Mouse (Mus musculus) midbrain, embryonic 14.5 days (tissue): ENCODE results near the gene Creb3l4. TPM values are rescaled to one million over a fixed set of nuclear protein-coding genes. Genes with fewer than 3 reads are reported as not detected.
"Not testable (repeated sequence)": the region's sequence is repeated elsewhere in the genome, so short reads cannot be mapped to it uniquely, and the experiment has no call there.

Experiments used
- ATAC-seq: fragments of 200-750 bp; cut with Nextera tagmentation; 2 replicates; pipeline ENCODE4 v1.8.0; 2017; ENCODE audit warnings: moderate number of reproducible peaks, moderate library complexity; ENCODE audit not compliant: low FRiP score, low TSS enrichment
- DNase-seq: peaks from one replicate; pipeline ENCODE4 v3.0.0-alpha.2; 2015
- H3K27ac ChIP-seq: fragments of 300-500 bp; sonication (generic); replicated peaks from 2 replicates; pipeline ENCODE4 v1.5.1; 2014; ENCODE audit warnings: mild to moderate bottlenecking, low read depth, low read length, moderate library complexity
- H3K27me3 ChIP-seq: fragments of 300-500 bp; sonication (generic); 2 replicates; pipeline ENCODE4 v1.6.1; 2014; ENCODE audit warnings: low read length, control low read depth, mixed read lengths; ENCODE audit not compliant: control insufficient read depth, insufficient read depth
- H3K36me3 ChIP-seq: fragments of 300-500 bp; sonication (generic); 2 replicates; pipeline ENCODE4 v1.6.1; 2014; ENCODE audit warnings: low read length, control low read depth; ENCODE audit not compliant: control insufficient read depth, insufficient read depth
- H3K4me1 ChIP-seq: fragments of 300-500 bp; sonication (generic); 2 replicates; pipeline ENCODE4 v1.6.1; 2014; ENCODE audit warnings: mild to moderate bottlenecking, antibody characterized with exemption, low read length, control low read depth; ENCODE audit not compliant: control insufficient read depth, insufficient read depth
- H3K4me2 ChIP-seq: fragments of 300-500 bp; sonication (generic); 2 replicates; pipeline ENCODE4 v1.6.1; 2014; ENCODE audit warnings: mild to moderate bottlenecking, low read length, moderate library complexity
- H3K4me3 ChIP-seq: fragments of 300-500 bp; sonication (generic); replicated peaks from 2 replicates; pipeline ENCODE4 v1.5.1; 2014; ENCODE audit warnings: low read depth, low read length
- H3K9ac ChIP-seq: fragments of 300-500 bp; sonication (generic); replicated peaks from 2 replicates; pipeline ENCODE4 v1.6.1; 2014; ENCODE audit warnings: mild to moderate bottlenecking, low read length, moderate library complexity
- H3K9me3 ChIP-seq: fragments of 300-500 bp; sonication (generic); 2 replicates; pipeline ENCODE4 v1.6.1; 2016; ENCODE audit warnings: low read length, control low read depth, mixed read lengths; ENCODE audit not compliant: control insufficient read depth
- WGBS: fragments of 180-500 bp; shearing (Covaris S2); extraction: QIAGEN DNeasy Blood & Tissue Kit; methylation state at CpG from one replicate; pipeline ENCODE4 v1.1.7; 2014; 5-methylcytosine and 5-hydroxymethylcytosine counted together
- polyA plus RNA-seq: library from polyadenylated mRNA; unstranded; fragments of >200 nt; fragmentation: Nextera tagmentation; extraction: Ambion mirVana; gene quantifications from 2 replicates; pipeline ENCODE4 v1.2.1, GENCODE M21; 2014

The Creb3l4 gene
- polyA plus RNA-seq, 1 experiment from 2014 or later: 2.1 TPM

DNA sequence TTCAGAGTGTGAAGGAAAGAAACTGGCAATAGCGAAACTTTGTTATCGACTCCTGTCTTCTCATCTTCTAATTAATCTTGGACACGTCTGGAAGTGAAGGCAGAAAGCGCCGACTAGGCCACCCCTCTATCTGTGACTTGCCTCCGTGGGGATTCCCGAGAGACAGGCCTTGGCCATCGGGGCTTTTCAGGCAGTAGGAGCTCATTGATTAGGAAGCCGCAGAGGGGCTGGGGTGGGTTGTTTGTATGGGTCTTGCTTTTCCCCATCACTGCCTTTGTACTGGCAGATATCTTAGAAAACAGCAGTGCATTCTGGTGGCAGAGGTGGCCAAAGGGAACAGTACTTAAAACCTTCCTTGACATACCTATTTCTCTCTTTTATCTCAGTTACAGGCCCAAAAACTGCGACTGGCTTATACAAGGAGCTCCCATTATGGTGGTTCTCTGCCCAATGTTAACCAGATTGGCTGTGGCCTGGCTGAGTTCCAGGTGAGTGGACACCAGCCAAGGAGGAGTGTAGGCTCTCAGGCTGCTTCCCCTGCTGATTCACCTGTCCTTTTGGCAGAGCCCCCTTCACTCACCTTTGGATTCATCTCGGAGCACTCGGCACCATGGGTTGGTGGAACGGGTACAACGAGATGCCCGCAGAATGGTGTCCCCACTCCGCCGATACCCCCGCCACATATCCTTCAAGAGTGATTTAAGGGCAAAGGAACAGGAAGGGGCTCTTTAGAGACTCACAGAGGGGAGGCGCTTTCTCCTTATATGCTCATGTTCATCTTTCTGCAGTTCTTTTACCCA is 13.6 kb upstream of the Creb3l4 start:
- no peak overlapping the region for H3K27ac ChIP-seq
- WGBS: 93% methylated on average over 19 of the region's 19 CpGs
- DNase-seq: no peak
- H3K9me3 ChIP-seq: no peaks in the 10 kb centered on the region
- H3K4me1 ChIP-seq: peaks cover 8% of the 10 kb centered on the region
- H3K9ac ChIP-seq: no peak overlapping the region
- no peak overlapping the region for H3K4me2 ChIP-seq
- no peak for ATAC-seq
- H3K36me3 ChIP-seq: peaks cover 52% of the 10 kb centered on the region
- no peak overlapping the region for H3K4me3 ChIP-seq
- no peaks in the 10 kb centered on the region for H3K27me3 ChIP-seq

DNA sequence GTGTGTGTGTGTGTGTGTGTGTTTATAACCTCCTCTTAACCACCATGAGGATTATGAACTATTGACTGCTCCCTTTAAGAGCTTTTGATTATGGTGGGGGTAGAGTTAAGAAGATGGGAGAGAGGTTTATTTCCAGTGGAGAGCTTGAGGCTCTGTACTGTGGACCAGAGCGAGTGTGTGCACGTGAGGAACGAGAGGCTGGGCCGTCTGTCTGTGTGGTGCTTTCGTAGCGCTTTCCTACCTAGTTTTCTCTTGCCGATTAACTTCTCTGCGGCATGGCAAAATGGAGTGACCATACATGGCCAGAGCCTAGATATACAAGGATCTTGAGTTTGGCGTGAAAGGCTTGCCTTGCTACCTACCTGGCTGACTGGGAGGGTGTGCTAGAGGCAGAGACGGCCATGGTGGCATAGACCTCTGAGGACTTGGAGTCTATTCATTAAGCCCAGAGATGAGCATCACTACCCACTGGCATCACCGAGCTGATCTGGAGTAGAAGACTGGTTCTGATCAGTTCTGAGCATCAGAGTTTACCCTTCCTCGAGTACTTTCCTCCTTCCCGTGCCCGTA is 12.6 kb upstream of the Creb3l4 start:
- H3K36me3 ChIP-seq: peaks cover 48% of the 10 kb centered on the region
- H3K9ac ChIP-seq: no peak overlapping the region
- 95% methylated on average over 14 of the region's 14 CpGs for WGBS
- DNase-seq: no peak
- ATAC-seq: no peak
- H3K4me2 ChIP-seq: peak overlapping the region; percentile 64
- no peak overlapping the region for H3K27ac ChIP-seq
- H3K9me3 ChIP-seq: no peaks in the 10 kb centered on the region
- H3K27me3 ChIP-seq: no peaks in the 10 kb centered on the region
- H3K4me3 ChIP-seq: no peak overlapping the region; the same call in none of the 2 replicates
- peaks cover 8% of the 10 kb centered on the region for H3K4me1 ChIP-seq

DNA sequence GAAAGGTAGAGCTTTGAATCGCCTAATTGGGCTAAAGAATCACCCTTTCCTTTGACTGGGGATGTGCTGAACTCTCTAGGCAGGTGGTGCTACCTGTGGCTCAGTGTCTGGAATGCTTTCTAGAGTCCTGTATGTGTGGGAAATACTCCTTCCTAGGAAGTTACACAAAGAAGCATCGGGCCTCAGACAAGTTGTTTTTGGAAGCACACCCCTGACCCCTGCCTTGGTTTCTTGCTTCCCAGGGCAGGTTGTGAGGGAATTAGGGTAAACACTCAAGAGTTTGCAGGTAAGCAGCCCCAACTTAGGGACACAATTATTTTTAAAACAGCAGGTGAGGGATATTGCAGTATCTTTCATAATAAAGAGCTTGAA is 11.9 kb upstream of the Creb3l4 start:
- Histone ChIP-seq H3K27ac (no peak overlapping the region), H3K4me3 (peak overlapping the region; percentile 92), H3K4me1 (peaks cover 8% of the 10 kb centered on the region), H3K9me3 (no peaks in the 10 kb centered on the region), H3K27me3 (no peaks in the 10 kb centered on the region), H3K4me2 (peak overlapping the region; percentile 64), H3K36me3 (peaks cover 45% of the 10 kb centered on the region), H3K9ac (peak overlapping the region; percentile 90)
- WGBS: 29% methylated on average over 2 of the region's 2 CpGs
- ATAC-seq: no peak
- no peak for DNase-seq

DNA sequence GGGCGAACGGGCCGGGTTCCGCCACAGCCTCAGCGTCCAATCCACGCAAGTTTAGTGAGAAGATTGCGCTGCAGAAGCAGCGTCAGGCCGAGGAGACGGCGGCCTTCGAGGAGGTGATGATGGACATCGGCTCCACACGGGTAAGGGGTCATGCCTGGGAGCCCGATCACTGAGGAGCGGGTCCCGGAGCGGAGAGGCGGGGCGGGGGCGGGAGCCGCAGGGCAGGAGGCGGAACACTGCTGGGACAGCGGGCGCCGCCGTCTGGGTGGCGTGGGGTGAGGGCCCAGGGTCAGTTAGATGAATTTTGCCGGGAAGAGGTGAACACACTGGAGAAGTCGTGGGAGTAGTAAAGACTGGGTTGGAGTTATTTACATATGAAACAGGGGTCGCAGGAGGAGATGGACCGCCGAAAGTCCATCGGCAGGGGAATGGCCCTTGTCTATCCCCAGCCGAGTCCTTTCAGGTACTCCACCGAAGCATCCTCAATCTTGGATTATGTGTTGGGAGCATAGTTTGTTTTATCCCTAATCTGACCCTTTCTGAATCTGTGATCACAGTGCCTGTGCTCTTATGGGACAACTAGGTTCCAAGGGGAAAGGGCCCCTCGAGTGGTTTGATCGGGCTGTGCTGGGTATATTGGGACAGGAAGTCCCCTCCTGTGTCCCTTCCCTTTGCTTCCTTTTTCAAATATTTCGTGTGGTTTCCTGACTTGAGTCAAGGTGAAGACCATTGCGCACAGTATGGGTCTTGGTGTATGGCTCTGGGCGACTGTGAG is 11.3 kb upstream of the Creb3l4 start:
- H3K4me2 ChIP-seq: peak overlapping the region; percentile 64
- peaks cover 39% of the 10 kb centered on the region for H3K36me3 ChIP-seq
- peaks cover 8% of the 10 kb centered on the region for H3K4me1 ChIP-seq
- peak overlapping the region; percentile 90 for H3K9ac ChIP-seq
- ATAC-seq (peak; percentile 71), DNase-seq (no peak)
- H3K9me3 ChIP-seq: no peaks in the 10 kb centered on the region
- H3K27me3 ChIP-seq: no peaks in the 10 kb centered on the region
- H3K27ac ChIP-seq: peak overlapping the region; percentile 86
- WGBS: under 1% methylated on average over 41 of the region's 41 CpGs
- H3K4me3 ChIP-seq: peak overlapping the region; percentile 92

DNA sequence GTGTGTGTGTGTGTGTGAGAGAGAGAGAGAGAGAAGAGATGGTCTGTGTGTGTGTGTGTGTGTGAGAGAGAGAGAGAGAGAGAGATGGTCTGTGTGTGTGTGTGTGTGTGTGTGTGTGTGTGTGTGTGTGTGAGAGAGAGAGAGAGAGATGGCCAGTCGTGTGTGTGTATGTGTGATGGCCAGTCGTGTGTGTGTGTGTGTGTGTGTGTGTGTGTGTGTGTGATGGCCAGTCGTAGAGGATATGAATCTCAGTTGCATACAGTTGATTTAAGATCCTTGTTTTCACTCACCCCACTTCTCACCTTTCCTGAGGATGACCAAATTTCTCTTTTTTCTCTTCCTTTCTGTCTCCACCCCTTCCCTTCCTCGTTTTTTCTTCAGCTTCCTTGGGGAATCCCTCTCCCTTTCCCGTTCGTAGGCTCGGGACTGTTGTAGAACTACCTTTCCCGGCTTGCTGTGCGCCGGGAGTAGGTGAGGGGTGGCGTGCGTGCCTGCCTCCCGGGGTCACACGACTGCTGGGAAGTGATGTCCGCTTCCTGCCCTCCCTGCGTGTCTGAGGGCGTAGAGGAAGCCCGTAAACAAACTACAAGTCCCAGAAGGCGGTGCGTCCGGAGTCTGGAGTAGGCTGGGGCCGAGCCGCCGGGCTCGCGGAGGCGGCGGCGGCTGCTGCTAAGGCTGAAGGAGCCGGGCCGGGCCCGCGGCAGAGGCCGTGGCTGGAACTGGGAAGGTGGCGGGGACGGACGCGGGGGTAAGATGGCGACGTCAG is 10.5 kb upstream of the Creb3l4 start, which contains the start of gene Crtc2:
TSS of gene Crtc2 (plus strand) at position 511 of the 766 bp plus-strand sequence.
- DNase-seq (peak; percentile 98), ATAC-seq (peak; percentile 96)
- H3K27ac ChIP-seq: peak within 1 kb of the TSS; percentile 86
- no peaks in the 10 kb centered on the region for H3K27me3 ChIP-seq
- no peaks in the 10 kb centered on the region for H3K9me3 ChIP-seq
- peak within 1 kb of the TSS; percentile 90 for H3K9ac ChIP-seq
- peak within 1 kb of the TSS; percentile 64 for H3K4me2 ChIP-seq
- H3K36me3 ChIP-seq: peaks cover 31% of the 10 kb centered on the region
- H3K4me1 ChIP-seq: peaks cover 12% of the 10 kb centered on the region
- under 1% methylated on average over 40 of the region's 40 CpGs for WGBS
- H3K4me3 ChIP-seq: peak within 1 kb of the TSS; percentile 92

DNA sequence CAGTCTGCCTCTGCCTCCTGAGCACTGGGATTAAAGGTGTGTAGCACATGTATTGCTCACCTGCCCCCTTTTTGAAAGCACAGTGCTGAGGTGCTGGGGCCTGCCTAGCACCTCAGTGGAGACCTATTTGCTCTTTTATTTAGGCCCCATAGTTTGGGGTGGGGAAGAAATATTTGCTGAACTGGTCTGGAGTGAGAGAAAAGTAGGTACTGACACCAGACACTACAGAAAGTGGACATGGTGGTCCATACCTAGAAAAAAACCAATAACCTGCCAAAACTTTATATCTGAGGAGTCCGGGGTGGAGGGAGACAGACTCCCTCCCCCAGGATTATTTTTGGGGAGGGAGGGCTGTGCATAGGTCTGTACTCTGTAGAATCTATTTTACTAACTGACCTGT is 9.9 kb upstream of the Creb3l4 start:
- Histone ChIP-seq H3K36me3 (peaks cover 25% of the 10 kb centered on the region), H3K4me2 (peak overlapping the region; percentile 64; the same call in 1 of the 2 replicates), H3K4me3 (peak overlapping the region; percentile 92), H3K4me1 (peaks cover 16% of the 10 kb centered on the region)
- H3K27me3 ChIP-seq, DNase-seq, H3K9ac ChIP-seq, H3K27ac ChIP-seq, H3K9me3 ChIP-seq, ATAC-seq: not testable (repeated sequence)
- 82% methylated on average over 1 of the region's 1 CpGs for WGBS

DNA sequence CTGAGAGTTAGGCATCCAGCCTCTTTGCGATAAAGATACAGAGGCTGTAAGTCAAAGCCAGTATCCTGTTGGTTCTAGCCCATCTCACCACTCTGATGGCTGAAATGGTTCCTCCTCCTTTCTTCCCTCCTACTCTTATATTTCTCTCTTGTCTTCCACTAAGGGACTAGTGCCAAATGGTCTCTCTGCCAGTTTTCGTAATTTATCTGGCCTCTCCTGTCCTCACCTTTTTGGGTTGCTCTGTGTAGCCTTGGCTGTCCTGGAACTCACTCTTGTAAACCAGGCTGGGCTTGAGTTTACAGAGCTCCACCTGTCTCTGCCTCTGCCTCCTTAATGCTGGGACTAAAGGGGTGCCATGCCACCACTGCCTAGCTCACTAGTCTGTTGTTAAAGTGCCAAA is 9.3 kb upstream of the Creb3l4 start:
- peaks cover 16% of the 10 kb centered on the region for H3K4me1 ChIP-seq
- H3K27ac ChIP-seq, H3K27me3 ChIP-seq, DNase-seq, H3K9me3 ChIP-seq, H3K4me2 ChIP-seq, ATAC-seq, H3K4me3 ChIP-seq, H3K9ac ChIP-seq: not testable (repeated sequence)
- H3K36me3 ChIP-seq: peaks cover 19% of the 10 kb centered on the region
- 95% methylated on average over 2 of the region's 2 CpGs for WGBS

DNA sequence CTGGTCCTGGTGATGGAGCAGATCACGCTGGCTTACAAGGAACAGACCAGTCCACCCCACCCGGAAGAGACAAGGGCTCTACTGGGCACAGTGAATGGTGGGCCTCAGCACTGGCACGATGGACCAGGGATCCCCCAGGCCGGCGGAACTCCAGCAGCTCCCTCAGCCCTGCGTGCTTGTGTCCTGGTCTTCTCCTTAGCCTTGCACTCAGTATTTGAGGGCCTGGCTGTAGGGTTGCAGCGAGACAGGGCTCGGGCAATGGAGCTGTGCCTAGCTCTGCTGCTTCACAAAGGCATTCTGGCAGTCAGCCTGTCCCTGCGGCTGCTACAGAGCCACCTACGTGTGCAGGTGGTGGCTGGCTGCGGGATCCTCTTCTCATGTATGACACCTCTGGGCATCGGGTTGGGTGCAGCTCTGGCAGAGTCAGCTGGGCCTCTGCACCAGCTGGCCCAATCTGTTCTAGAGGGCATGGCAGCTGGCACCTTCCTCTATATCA is 8.5 kb upstream of the Creb3l4 start:
- Histone ChIP-seq H3K36me3 (peaks cover 11% of the 10 kb centered on the region), H3K4me1 (peaks cover 16% of the 10 kb centered on the region)
- not testable (repeated sequence) for H3K9ac ChIP-seq, H3K9me3 ChIP-seq, H3K4me3 ChIP-seq, H3K27me3 ChIP-seq, H3K4me2 ChIP-seq, ATAC-seq, H3K27ac ChIP-seq, DNase-seq
- WGBS: 90% methylated on average over 10 of the region's 12 CpGs
